Mouse (Mus musculus) olfactory bulb, adult 2 months (tissue): ENCODE measurements around the gene Fam24a. TPM values are rescaled to one million over a fixed set of nuclear protein-coding genes. Genes with fewer than 3 reads are reported as not detected.

Experiments
- H3K27ac ChIP-seq: fragments of 200-500 bp; 2 replicates; pipeline ENCODE4 v1.5.1; 2012; ENCODE audit warnings: low read depth, low read length; ENCODE audit not compliant: insufficient read depth
- H3K4me1 ChIP-seq: fragments of 200-500 bp; 2 replicates; pipeline ENCODE4 v1.6.1; 2012; ENCODE audit warnings: low read length; ENCODE audit not compliant: control insufficient read depth, insufficient read depth
- H3K4me3 ChIP-seq: fragments of 200-500 bp; 2 replicates; pipeline ENCODE4 v1.5.1; 2012; ENCODE audit warnings: mild to moderate bottlenecking, low read depth, low read length, moderate library complexity; ENCODE audit not compliant: insufficient read depth
- CTCF ChIP-seq: fragments of 200-500 bp; IDR thresholded peaks from 2 replicates; pipeline ENCODE4 v1.5.1; 2012; ENCODE audit warnings: low read depth, mild to moderate bottlenecking, low read length, moderate library complexity; ENCODE audit not compliant: insufficient read depth
- POLR2A ChIP-seq: fragments of 200-500 bp; IDR thresholded peaks from 2 replicates; pipeline ENCODE4 v1.6.1; 2012; ENCODE audit warnings: mild to moderate bottlenecking, low read depth, low read length, moderate library complexity; ENCODE audit not compliant: insufficient read depth
- WGBS: fragments of 180-500 bp; shearing (Covaris S2); methylation state at CpG from one replicate; pipeline ENCODE4 v1.1.7; 2018; 5-methylcytosine and 5-hydroxymethylcytosine counted together
- polyA plus RNA-seq: library from polyadenylated mRNA; stranded (reverse); fragments of >200 nt; gene quantifications from 2 replicates; pipeline ENCODE4 v1.2.4, GENCODE M21; 2012; ENCODE audit warnings: low replicate concordance; ENCODE audit not compliant: missing spikeins, insufficient read depth, insufficient read length

The Fam24a gene
- polyA plus RNA-seq, 1 experiment, result not detected

DNA sequence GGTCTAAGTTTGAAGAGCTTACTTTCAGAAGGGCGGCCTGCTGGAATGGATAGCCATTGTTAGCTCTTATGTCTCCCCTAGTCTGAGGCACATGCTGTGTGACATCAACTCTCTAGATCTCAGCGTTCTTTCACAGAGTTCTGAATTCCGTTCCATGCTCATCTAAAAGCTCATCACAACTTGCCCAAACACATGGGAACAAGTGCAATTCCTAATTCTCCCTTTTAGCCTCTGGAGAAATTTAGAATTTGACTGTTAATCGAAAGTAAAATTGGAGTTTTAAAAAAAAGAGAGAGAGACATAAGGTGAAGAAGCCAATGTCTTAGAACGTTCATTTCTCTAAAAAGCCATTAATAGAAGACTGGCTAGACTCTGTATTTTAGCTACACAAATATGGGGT, 4.2 kb upstream of the Fam24a start, which contains the start of gene Fam24b:
Fam24b (minus strand) TSS at position 101 of the 400 bp plus-strand sequence.
- WGBS, result 94% methylated on average over 5 of the region's 5 CpGs
- no peak within 1 kb of the TSS for H3K27ac ChIP-seq
- H3K4me3 ChIP-seq, result no peak within 1 kb of the TSS
- no peaks in the 10 kb centered on the region for H3K4me1 ChIP-seq
- no peak for TF ChIP-seq POLR2A
- TF ChIP-seq CTCF, result no peak

DNA sequence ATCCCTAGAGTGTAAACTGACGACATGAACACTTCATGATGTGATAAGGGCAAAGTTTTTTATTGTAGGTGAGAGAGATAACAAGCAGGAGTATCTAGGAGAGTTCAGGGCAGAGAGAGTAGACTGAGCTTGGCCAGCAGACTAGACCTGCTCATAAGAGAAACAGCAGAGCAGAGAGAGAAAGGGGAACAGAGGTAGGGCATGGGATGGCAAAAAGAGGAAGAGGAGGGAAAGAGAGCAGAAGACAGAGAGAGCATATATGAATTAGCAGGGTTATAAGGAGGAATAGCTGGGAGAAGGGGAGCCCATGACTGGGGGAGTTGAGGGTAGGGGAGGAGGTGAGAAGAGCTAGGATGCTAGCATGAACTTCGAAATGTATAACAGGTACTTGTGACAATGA, 2.0 kb upstream of the Fam24a start:
- TF ChIP-seq POLR2A, result no peak
- no peak for TF ChIP-seq CTCF
- H3K4me3 ChIP-seq, result no peak overlapping the region
- WGBS, result 80% methylated on average over 2 of the region's 2 CpGs
- H3K4me1 ChIP-seq, result no peaks in the 10 kb centered on the region
- H3K27ac ChIP-seq, result no peak overlapping the region

DNA sequence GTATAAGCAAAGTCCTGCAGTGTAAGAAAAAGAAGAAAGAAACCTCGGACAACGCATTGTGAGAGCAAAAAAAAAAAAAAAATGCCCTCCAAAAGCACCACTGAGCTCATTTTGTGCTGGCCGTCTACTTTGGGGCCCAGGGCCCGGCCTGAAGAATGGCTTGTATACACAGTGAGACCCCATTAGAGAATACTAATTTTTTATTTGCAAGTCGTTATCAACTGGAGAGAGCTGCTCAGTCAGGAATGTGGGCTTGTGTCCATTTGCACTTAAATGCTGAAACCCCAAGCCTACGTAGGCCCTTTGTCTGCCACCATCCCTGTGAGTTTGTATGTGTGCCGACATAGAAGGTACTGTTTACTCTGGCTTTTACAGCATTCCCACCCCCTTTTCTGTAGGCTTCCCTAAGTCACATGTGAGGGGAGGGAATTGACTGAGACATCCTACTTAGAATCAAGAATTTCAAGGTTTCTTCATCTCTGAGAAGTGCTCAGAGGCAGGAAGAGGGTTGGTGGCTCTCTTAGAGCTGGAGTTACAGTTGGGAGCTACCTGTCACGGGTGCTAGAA, 3.9 kb downstream of the Fam24a start:
- WGBS, result 50% methylated on average over 8 of the region's 8 CpGs
- Histone ChIP-seq H3K4me3 (no peak overlapping the region), H3K27ac (no peak overlapping the region), H3K4me1 (no peaks in the 10 kb centered on the region)
- TF ChIP-seq POLR2A, result no peak
- TF ChIP-seq CTCF, result no peak

DNA sequence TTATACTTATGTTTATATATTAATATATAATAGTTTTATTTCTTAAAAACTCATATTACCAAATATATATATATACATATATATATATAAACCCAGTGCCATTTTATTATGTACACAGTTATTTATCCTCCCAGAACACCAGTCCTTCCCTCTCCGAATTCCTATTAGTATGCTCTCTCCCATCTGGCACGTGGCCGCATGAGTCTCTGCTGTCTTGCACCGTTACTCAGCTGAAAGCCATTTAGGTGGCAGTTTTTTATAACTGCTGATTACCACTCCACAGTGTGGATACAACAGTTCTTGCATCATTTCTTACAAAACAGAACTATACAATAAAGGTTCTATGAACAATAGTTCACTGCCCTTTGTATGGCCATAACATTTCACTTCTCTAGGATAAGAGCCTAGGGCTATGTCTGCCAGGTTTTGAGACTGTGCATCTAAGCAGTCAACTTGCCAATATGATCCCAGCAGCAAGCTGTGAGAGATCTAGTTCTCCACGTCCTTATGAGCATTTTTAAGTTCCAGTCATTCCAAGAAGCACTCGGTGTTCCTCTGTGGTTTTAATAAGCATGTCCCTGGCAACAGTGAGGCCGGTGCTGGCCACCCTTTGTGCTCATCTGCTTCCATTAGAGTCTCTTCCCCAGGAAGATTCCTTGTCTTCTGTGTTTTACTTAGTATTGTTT, 12.3 kb downstream of the Fam24a start:
- no peaks in the 10 kb centered on the region for H3K4me1 ChIP-seq
- H3K27ac ChIP-seq, result no peak overlapping the region
- TF ChIP-seq CTCF (no peak), POLR2A (no peak)
- WGBS, result 58% methylated on average over 7 of the region's 7 CpGs
- H3K4me3 ChIP-seq, result no peak overlapping the region

DNA sequence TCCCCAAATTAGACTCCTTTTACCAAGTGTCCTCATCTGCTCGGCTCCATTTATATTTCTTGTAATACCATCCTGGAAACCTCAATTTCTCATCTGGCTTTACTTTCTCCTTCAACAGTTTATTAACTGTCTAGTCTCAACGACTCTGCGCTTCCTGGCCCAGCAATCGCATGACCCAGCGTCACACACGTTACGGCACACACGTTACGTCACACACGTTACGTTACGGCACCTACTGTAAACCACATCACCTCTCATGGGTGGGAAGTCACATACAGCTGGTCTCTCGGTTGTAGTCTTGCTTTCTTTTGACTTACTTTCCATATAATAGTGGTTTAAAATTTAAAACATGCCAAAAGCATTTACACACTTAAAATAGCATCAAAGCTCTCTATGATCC, 22.4 kb downstream of the Fam24a start:
- 97% methylated on average over 13 of the region's 13 CpGs for whole genome bisulfite sequencing
- TF ChIP-seq POLR2A, result no peak
- TF ChIP-seq CTCF, result no peak

DNA sequence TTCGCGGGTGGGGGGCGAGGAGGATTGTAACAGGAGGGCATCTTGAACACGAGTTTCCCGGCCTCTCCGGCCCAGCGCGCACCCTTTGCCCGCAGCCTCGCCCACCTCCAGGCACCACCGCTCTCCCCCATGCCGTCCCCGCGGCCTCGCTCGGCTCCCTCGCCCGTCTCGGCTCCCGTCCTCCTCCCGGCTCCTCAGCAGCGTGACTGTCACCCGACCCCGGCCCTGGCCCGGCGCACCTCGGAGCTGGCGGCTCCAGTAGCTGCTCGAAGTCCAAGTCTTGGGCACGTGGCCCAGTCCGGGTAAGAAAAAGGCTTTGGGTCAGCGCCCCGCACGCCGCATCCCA, 28.6 kb downstream of the Fam24a start:
- Histone ChIP-seq H3K4me3 (peak overlapping the region; percentile 77), H3K27ac (peak overlapping the region; percentile 7; the same call in 1 of the 2 replicates), H3K4me1 (peaks cover 2% of the 10 kb centered on the region)
- TF ChIP-seq POLR2A (no peak), CTCF (no peak)
- WGBS, result 1% methylated on average over 35 of the region's 35 CpGs

More for the DNA sequence above, 22.4 kb downstream of the Fam24a start:
- Histone ChIP-seq H3K27ac (no peak overlapping the region), H3K4me1 (peaks cover 2% of the 10 kb centered on the region), H3K4me3 (no peak overlapping the region)

DNA sequence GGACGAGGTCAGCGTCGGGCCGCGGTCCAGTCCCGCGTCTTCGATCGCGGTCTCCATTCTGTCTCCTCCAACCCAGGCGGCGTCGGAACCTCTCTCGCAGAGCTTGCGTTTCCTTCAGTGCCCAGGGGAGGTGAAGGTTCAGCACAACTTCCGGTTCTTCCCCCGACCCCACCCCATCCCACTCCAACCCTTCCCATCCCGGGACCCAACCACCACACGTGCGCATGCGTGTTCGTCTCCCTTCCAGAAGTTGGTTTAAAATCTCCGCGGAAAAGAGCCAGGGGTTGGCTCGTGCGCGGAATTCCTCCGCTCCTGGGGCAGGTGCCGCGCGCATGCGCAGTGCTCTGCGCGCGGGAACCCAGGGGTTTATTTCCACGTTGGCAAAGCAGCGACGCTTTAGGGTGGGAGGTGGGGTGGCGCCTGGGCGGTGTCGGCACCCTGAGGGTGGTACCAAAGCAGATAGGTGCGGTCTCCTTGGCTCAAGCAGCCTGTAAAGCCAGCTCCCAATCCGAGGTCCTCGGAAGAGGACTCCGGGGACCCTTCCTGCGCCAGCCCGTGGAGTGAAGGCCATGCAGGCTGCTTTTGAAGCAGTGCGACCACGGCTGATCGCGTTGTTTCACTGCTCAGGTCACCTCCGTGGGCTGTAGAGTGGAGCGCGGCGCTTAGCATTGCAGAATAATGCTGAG, 29.1 kb downstream of the Fam24a start, which contains the start of gene 2310057M21Rik:
2310057M21Rik (minus strand) TSS at position 145 of the 686 bp plus-strand sequence.
- Histone ChIP-seq H3K4me1 (peaks cover 2% of the 10 kb centered on the region), H3K4me3 (peak within 1 kb of the TSS; percentile 77), H3K27ac (peak within 1 kb of the TSS; percentile 36)
- under 1% methylated on average over 55 of the region's 55 CpGs for WGBS
- TF ChIP-seq POLR2A (peak; percentile 84), CTCF (no peak)

DNA sequence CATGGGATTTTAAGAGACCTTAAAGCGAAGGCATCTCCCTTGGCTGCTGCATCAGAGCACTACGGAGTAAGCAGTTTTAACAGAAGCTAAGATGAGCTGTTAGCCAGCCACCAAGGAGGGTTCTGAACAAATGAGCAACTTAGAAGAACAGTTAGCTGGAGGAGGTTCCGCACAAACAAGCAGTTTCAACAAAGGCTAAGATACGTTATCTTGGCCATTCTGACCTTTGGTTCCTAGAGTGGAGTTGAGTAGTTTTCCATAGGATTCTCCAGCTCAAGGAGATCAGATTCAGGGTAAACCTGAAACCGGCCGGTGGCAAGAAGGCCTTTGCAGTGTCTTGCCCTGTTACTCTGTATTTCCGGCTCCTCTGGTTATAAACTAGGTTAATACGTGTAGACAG, 30.5 kb downstream of the Fam24a start:
- WGBS, result 94% methylated on average over 8 of the region's 8 CpGs
- Histone ChIP-seq H3K4me1 (peaks cover 2% of the 10 kb centered on the region), H3K4me3 (no peak overlapping the region), H3K27ac (no peak overlapping the region)
- TF ChIP-seq POLR2A, result no peak
- no peak for TF ChIP-seq CTCF
